Mouse (Mus musculus) left cerebral cortex, adult 11 months (tissue): ENCODE measurements around the gene Tcf12.

Experiments
- DNase-seq: peaks from one replicate; pipeline ENCODE4 v3.0.0; 2022; ENCODE audit warnings: low spot score

The Tcf12 gene

GRCm38 (mm10) chr9:72111622-72112550, at the start of gene Tcf12:
Gene Tcf12 (minus strand): TSS chr9:72111871.
- DNase-seq: peak; percentile 76

GRCm38 (mm10) chr9:72158392-72158791, 46.7 kb upstream of the Tcf12 start:
- DNase-seq: no peak

- no peak for DNase-seq
These were observed 45.4 kb upstream of the Tcf12 start for GRCm38 (mm10) chr9:72157091-72157490.

- no peak for DNase-seq
These were observed 43.8 kb upstream of the Tcf12 start for GRCm38 (mm10) chr9:72155250-72156138.

- no peak for DNase-seq
These were observed 32.5 kb upstream of the Tcf12 start for GRCm38 (mm10) chr9:72144148-72144547.

GRCm38 (mm10) chr9:72137899-72138298, 26.2 kb upstream of the Tcf12 start:
- DNase-seq: no peak

- no peak for DNase-seq
These were observed 22.1 kb upstream of the Tcf12 start for GRCm38 (mm10) chr9:72133772-72134245.

GRCm38 (mm10) chr9:72133089-72133771, 21.6 kb upstream of the Tcf12 start:
- DNase-seq: peak; percentile 77

- no peak for DNase-seq
These were observed 21.0 kb upstream of the Tcf12 start for GRCm38 (mm10) chr9:72132728-72133088.

- no peak for DNase-seq
These were observed 18.2 kb upstream of the Tcf12 start for GRCm38 (mm10) chr9:72129884-72130283.

GRCm38 (mm10) chr9:72125442-72125841, 13.8 kb upstream of the Tcf12 start:
- no peak for DNase-seq

GRCm38 (mm10) chr9:72118490-72118889, 6.8 kb upstream of the Tcf12 start:
- no peak for DNase-seq

GRCm38 (mm10) chr9:72111004-72111621, 558 bp downstream of the Tcf12 start:
- DNase-seq: peak; percentile 31

- DNase-seq: no peak
These were observed 1.1 kb downstream of the Tcf12 start for GRCm38 (mm10) chr9:72110627-72111003.

- no peak for DNase-seq
These were observed 8.2 kb downstream of the Tcf12 start for GRCm38 (mm10) chr9:72103471-72103870.

GRCm38 (mm10) chr9:72099945-72100685, 11.6 kb downstream of the Tcf12 start:
- DNase-seq: no peak

GRCm38 (mm10) chr9:72098056-72098455, 13.6 kb downstream of the Tcf12 start:
- DNase-seq: no peak

GRCm38 (mm10) chr9:72097083-72097482, 14.6 kb downstream of the Tcf12 start:
- DNase-seq: no peak

- no peak for DNase-seq
These were observed 17.0 kb downstream of the Tcf12 start for GRCm38 (mm10) chr9:72094675-72095074.

- no peak for DNase-seq
These were observed 19.5 kb downstream of the Tcf12 start for GRCm38 (mm10) chr9:72092191-72092590.
